Mouse (Mus musculus) liver, embryonic 16.5 days (tissue): ENCODE data around the gene Eef1akmt3. TPM values are rescaled to one million over a fixed set of nuclear protein-coding genes. Genes with fewer than 3 reads are reported as not detected.

Experiments
- ATAC-seq: fragments of 200-750 bp; cut with Nextera tagmentation; 2 replicates; pipeline ENCODE4 v1.8.0; 2017; ENCODE audit warnings: low read depth, mild to moderate bottlenecking, moderate number of reproducible peaks, moderate library complexity
- H3K27ac ChIP-seq: fragments of 300-500 bp; sonication (generic); 2 replicates; pipeline ENCODE4 v1.5.1; 2014; ENCODE audit warnings: mild to moderate bottlenecking, low read length
- H3K27me3 ChIP-seq: fragments of 300-500 bp; sonication (generic); 2 replicates; pipeline ENCODE4 v1.6.1; 2014; ENCODE audit warnings: low read depth, low read length, mixed read lengths; ENCODE audit not compliant: control insufficient read depth, insufficient read depth
- H3K36me3 ChIP-seq: fragments of 300-500 bp; sonication (generic); 2 replicates; pipeline ENCODE4 v1.6.1; 2014; ENCODE audit warnings: mild to moderate bottlenecking; ENCODE audit not compliant: control insufficient read depth, insufficient read depth
- H3K4me1 ChIP-seq: fragments of 300-500 bp; sonication (generic); 2 replicates; pipeline ENCODE4 v1.6.1; 2014; ENCODE audit warnings: low read depth, low read length, mixed read lengths; ENCODE audit not compliant: control insufficient read depth
- H3K4me2 ChIP-seq: fragments of 300-500 bp; sonication (generic); 2 replicates; pipeline ENCODE4 v1.6.1; 2014; ENCODE audit warnings: low read depth, low read length, mixed read lengths
- H3K4me3 ChIP-seq: fragments of 300-500 bp; sonication (generic); 2 replicates; pipeline ENCODE4 v1.5.1; 2014; ENCODE audit warnings: low read depth, mild to moderate bottlenecking, low read length
- H3K9ac ChIP-seq: fragments of 300-500 bp; sonication (generic); 2 replicates; pipeline ENCODE4 v1.6.1; 2014; ENCODE audit warnings: low read depth, low read length
- H3K9me3 ChIP-seq: fragments of 300-500 bp; sonication (generic); replicated peaks from 2 replicates; pipeline ENCODE4 v1.6.1; 2016; ENCODE audit warnings: low read length; ENCODE audit not compliant: control insufficient read depth
- WGBS: fragments of 180-500 bp; shearing (Covaris S2); extraction: QIAGEN DNeasy Blood & Tissue Kit; methylation state at CpG from one replicate; pipeline ENCODE4 v1.1.7; 2014; ENCODE audit not compliant: insufficient replicate concordance; 5-methylcytosine and 5-hydroxymethylcytosine counted together
- polyA plus RNA-seq: library from polyadenylated mRNA; unstranded; fragments of >200 nt; fragmentation: Nextera tagmentation; extraction: Ambion mirVana; gene quantifications from 2 replicates; pipeline ENCODE4 v1.2.1, GENCODE M21; 2015

Eef1akmt3 gene
- polyA plus RNA-seq, 1 experiment from 2014 or later: 0.21 TPM

- Histone ChIP-seq H3K36me3 (no peaks in the 10 kb centered on the region), H3K4me2 (no peak overlapping the region), H3K4me1 (no peaks in the 10 kb centered on the region), H3K9ac (no peak overlapping the region), H3K27ac (no peak overlapping the region), H3K9me3 (no peaks in the 10 kb centered on the region), H3K4me3 (no peak overlapping the region), H3K27me3 (no peaks in the 10 kb centered on the region)
- 73% methylated on average over 16 of the region's 16 CpGs for WGBS
- ATAC-seq: no peak
Observed at GRCm38 (mm10) chr10:127018422-127018821, 22.9 kb downstream of the Eef1akmt3 start.

GRCm38 (mm10) chr10:127017071-127017470, 24.2 kb downstream of the Eef1akmt3 start:
- Histone ChIP-seq H3K27me3 (no peaks in the 10 kb centered on the region), H3K4me3 (no peak overlapping the region), H3K36me3 (no peaks in the 10 kb centered on the region), H3K9me3 (no peaks in the 10 kb centered on the region), H3K27ac (no peak overlapping the region), H3K9ac (no peak overlapping the region), H3K4me2 (no peak overlapping the region), H3K4me1 (no peaks in the 10 kb centered on the region)
- WGBS: 10% methylated on average over 2 of the region's 2 CpGs
- ATAC-seq: no peak

DNA sequence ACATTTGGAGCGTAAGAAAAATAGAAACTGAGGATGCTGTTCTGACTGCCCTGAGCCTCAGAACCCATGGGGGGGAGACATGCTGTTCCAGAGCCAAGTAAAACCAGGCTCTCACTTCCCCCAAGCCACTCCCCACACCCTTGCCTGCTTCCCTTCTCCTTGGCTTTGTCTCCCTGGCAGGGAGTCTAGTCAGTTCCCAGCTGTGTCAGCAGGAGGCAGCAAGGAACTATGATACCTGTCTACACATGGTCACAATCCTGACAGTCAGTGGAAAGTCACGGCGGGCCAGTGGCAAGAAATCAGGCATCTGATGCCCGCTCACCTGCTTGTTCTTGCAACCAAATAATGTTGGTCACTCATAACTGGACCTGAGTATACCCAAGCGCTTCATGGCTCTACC, 24.8 kb downstream of the Eef1akmt3 start:
- Histone ChIP-seq H3K4me3 (no peak overlapping the region), H3K9me3 (no peaks in the 10 kb centered on the region), H3K4me2 (no peak overlapping the region), H3K9ac (no peak overlapping the region), H3K27me3 (no peaks in the 10 kb centered on the region), H3K27ac (no peak overlapping the region), H3K4me1 (no peaks in the 10 kb centered on the region), H3K36me3 (no peaks in the 10 kb centered on the region)
- 52% methylated on average over 5 of the region's 5 CpGs for WGBS
- no peak for ATAC-seq

DNA sequence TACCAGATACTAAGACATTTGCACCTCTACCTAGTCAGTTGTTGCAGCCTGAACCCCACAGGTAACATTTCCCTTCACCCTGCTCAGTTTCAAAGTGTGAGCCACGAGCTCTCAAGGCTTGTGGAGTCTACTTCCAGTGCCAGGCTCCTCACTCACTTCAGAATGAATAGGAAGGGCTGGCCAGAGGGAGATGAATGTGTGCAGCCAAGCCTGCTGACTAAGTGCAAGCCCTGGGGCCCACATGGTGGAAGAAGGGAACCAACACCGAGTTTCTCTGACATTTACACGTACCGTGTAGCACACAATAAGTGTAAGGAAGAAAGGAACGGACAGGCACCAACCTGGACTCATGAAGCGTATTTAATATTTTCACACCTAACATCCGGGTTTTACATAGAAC, 37.5 kb downstream of the Eef1akmt3 start:
- H3K4me2 ChIP-seq: no peak overlapping the region
- H3K9me3 ChIP-seq: no peaks in the 10 kb centered on the region
- no peak for ATAC-seq
- no peaks in the 10 kb centered on the region for H3K36me3 ChIP-seq
- no peak overlapping the region for H3K27ac ChIP-seq
- H3K27me3 ChIP-seq: no peaks in the 10 kb centered on the region
- H3K4me3 ChIP-seq: no peak overlapping the region
- no peak overlapping the region for H3K9ac ChIP-seq
- WGBS: 63% methylated on average over 7 of the region's 7 CpGs
- H3K4me1 ChIP-seq: no peaks in the 10 kb centered on the region

DNA sequence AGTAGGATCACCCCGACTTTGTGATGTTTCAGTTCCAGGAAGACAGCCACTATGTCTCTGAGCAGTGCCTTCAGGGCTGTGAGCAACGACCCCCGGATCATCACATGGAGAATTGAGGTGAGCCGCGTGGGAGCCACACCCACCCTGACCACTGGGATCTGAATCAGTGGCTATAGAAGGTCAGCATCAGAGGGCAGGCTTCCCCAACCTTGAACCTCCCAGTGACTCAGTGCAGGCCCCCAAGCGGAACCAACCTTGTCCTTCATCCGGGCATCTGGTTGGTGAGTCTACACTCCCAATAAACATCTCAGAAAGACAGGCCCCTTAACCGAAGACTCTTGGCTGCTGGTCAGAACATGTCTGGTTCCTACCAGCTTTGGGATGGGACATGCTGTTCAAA, 38.0 kb downstream of the Eef1akmt3 start:
- 69% methylated on average over 8 of the region's 8 CpGs for WGBS
- no peak overlapping the region for H3K4me2 ChIP-seq

DNA sequence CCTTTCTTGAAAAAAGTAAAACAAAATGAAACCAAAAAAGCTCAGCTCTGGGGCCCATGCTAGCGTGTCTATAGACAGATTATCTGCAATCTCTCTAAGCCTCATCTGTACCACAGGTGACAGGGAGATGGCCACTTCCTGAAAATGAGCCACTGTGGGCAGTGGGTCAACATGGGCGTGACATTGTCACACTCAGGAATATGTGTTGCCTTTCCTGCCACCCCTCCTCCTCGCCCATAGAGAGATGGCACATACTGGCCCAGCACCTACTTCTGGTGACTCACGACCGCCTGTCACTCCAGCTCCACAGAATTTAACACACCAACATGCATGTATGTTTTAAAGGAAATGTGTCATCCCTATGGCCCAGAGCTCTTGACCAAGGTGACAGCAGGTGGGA, 38.5 kb downstream of the Eef1akmt3 start:
- H3K27me3 ChIP-seq: no peaks in the 10 kb centered on the region
- peaks cover 3% of the 10 kb centered on the region; the same call in 1 of the 2 replicates for H3K36me3 ChIP-seq
- WGBS: 53% methylated on average over 5 of the region's 5 CpGs
- H3K4me1 ChIP-seq: no peaks in the 10 kb centered on the region
- H3K4me3 ChIP-seq: no peak overlapping the region
- no peak overlapping the region for H3K4me2 ChIP-seq
- no peak overlapping the region for H3K9ac ChIP-seq
- no peak overlapping the region for H3K27ac ChIP-seq
- no peak for ATAC-seq
- H3K9me3 ChIP-seq: no peaks in the 10 kb centered on the region

More for the DNA sequence above, 38.0 kb downstream of the Eef1akmt3 start:
- no peaks in the 10 kb centered on the region for H3K9me3 ChIP-seq
- H3K4me3 ChIP-seq: no peak overlapping the region
- no peak overlapping the region for H3K27ac ChIP-seq
- H3K27me3 ChIP-seq: no peaks in the 10 kb centered on the region
- H3K4me1 ChIP-seq: no peaks in the 10 kb centered on the region
- no peak overlapping the region for H3K9ac ChIP-seq
- no peak for ATAC-seq
- no peaks in the 10 kb centered on the region for H3K36me3 ChIP-seq

DNA sequence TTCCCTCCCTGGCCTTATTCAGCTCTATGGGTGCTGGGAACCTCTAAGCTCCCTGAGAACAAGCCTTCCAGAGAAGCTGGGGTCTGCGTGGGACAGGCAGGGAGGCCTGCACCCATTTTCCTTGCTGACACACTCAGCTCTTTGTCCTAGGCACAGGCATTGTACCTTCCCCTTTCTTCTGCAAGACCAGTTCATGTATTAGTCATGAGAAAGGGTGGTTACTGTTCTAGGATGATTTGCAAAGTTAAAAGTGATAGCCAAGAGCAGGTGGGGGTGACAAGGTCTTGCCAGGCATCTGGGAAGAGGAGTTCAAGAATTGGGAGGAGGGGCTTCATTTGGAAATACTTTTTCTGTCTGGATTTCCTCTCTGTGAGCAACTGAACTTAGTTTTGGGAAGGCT, 39.3 kb downstream of the Eef1akmt3 start:
- no peak overlapping the region for H3K9ac ChIP-seq
- no peak overlapping the region for H3K27ac ChIP-seq
- 55% methylated on average over 1 of the region's 1 CpGs for WGBS
- peaks cover 4% of the 10 kb centered on the region for H3K36me3 ChIP-seq
- ATAC-seq: no peak
- H3K4me3 ChIP-seq: no peak overlapping the region
- H3K4me2 ChIP-seq: no peak overlapping the region
- no peaks in the 10 kb centered on the region for H3K4me1 ChIP-seq
- no peaks in the 10 kb centered on the region for H3K9me3 ChIP-seq
- H3K27me3 ChIP-seq: no peaks in the 10 kb centered on the region

GRCm38 (mm10) chr10:127001297-127001696, 40.0 kb downstream of the Eef1akmt3 start:
- Histone ChIP-seq H3K4me2 (no peak overlapping the region), H3K4me1 (no peaks in the 10 kb centered on the region), H3K9me3 (no peaks in the 10 kb centered on the region), H3K4me3 (no peak overlapping the region), H3K27me3 (no peaks in the 10 kb centered on the region), H3K9ac (no peak overlapping the region), H3K27ac (no peak overlapping the region), H3K36me3 (peaks cover 4% of the 10 kb centered on the region)
- 63% methylated on average over 9 of the region's 9 CpGs for WGBS
- no peak for ATAC-seq

DNA sequence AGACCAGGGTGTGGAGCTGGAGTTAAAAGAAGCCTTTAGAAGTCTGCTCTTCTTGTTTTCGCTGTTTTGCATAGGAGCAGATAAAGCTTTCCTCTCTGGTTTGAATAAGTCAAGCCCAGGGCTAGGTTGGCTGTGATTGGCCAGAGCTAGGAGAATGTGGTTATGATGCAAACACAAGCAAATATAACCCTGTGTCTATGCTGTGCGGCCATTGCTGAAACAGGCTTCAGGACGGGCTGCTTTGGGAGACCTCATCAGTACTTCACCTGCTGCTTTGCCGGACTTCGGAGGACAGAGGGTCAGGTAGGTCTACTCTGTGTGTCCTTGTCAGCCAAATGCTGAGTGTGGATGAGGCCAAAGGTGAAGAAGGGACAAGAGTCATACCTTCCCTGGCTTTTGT, 40.8 kb downstream of the Eef1akmt3 start, which contains the start of gene Avil:
Avil (plus strand) TSS at position 181 of the 400 bp plus-strand sequence.
- no peak within 1 kb of the TSS for H3K27ac ChIP-seq
- ATAC-seq: no peak
- no peak within 1 kb of the TSS for H3K4me2 ChIP-seq
- peaks cover 5% of the 10 kb centered on the region for H3K36me3 ChIP-seq
- WGBS: 69% methylated on average over 5 of the region's 5 CpGs
- no peaks in the 10 kb centered on the region for H3K4me1 ChIP-seq
- no peaks in the 10 kb centered on the region for H3K27me3 ChIP-seq
- H3K9me3 ChIP-seq: no peaks in the 10 kb centered on the region
- H3K4me3 ChIP-seq: no peak within 1 kb of the TSS
- H3K9ac ChIP-seq: no peak within 1 kb of the TSS
